Mouse (Mus musculus) small intestine, adult 2 months (tissue): ENCODE data around the gene Sik3. TPM values are rescaled to one million over a fixed set of nuclear protein-coding genes. Genes with fewer than 3 reads are reported as not detected.

Source experiments
- H3K27ac ChIP-seq: fragments of 200-500 bp; 2 replicates; pipeline ENCODE4 v1.5.1; 2012; ENCODE audit warnings: low read depth, low read length, control low read depth, inconsistent platforms; ENCODE audit not compliant: insufficient read depth
- H3K27me3 ChIP-seq: fragments of 200-500 bp; 2 replicates; pipeline ENCODE4 v1.6.1; 2012; ENCODE audit warnings: mild to moderate bottlenecking, moderate library complexity, low read length, inconsistent platforms; ENCODE audit not compliant: control insufficient read depth, insufficient read depth
- H3K36me3 ChIP-seq: fragments of 200-500 bp; 2 replicates; pipeline ENCODE4 v1.6.1; 2012; ENCODE audit warnings: mild to moderate bottlenecking, low read length, control low read depth, inconsistent platforms; ENCODE audit not compliant: control insufficient read depth, insufficient read depth
- H3K4me1 ChIP-seq: fragments of 200-500 bp; 2 replicates; pipeline ENCODE4 v1.6.1; 2012; ENCODE audit warnings: low read length, inconsistent platforms, mixed read lengths; ENCODE audit not compliant: control insufficient read depth, insufficient read depth, insufficient read length
- H3K4me3 ChIP-seq: fragments of 200-500 bp; 2 replicates; pipeline ENCODE4 v1.5.1; 2012; ENCODE audit warnings: low read depth, mild to moderate bottlenecking, control low read depth, inconsistent platforms, low read length, moderate library complexity
- CTCF ChIP-seq: fragments of 200-500 bp; IDR thresholded peaks from 2 replicates; pipeline ENCODE4 v1.5.1; 2012; ENCODE audit warnings: low read depth, mild to moderate bottlenecking, control low read depth, inconsistent platforms, low read length, moderate library complexity, mixed read lengths; ENCODE audit not compliant: insufficient replicate concordance, insufficient read length; ENCODE audit errors: extremely low read depth
- POLR2A ChIP-seq: fragments of 200-500 bp; IDR thresholded peaks from 2 replicates; pipeline ENCODE4 v1.6.1; 2012; ENCODE audit warnings: low read depth, mild to moderate bottlenecking, control low read depth, inconsistent platforms, low read length, moderate library complexity
- WGBS: fragments of 180-500 bp; shearing (Covaris S2); methylation state at CpG from one replicate; pipeline ENCODE4 v1.1.7; 2018; 5-methylcytosine and 5-hydroxymethylcytosine counted together
- polyA plus RNA-seq: library from polyadenylated mRNA; depleted of rRNA; stranded (reverse); fragments of >200 nt; gene quantifications from 2 replicates; pipeline ENCODE4 v1.2.3, GENCODE M21; 2012

The Sik3 gene
- polyA plus RNA-seq, 1 experiment: 14.5 TPM

DNA sequence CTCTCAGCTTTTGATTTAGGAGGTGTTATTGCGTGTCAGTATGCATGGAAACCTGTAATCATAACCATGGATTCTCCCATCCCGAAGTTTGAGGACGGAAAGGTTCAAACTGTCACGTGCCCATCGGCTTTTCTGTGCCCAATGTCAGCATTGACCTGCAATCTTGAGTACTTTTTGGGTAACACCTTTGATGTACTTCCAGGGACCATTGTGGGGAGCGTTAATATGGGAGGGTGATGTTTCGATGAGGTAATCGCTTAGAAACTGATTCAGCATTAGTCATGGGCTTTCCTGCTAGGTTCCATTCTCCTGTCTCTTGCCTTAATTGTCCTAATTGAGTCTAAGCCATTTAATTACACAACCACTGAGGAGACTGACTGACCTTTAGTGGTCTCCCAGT lies 24.3 kb downstream of the Sik3 start:
- Histone ChIP-seq H3K27me3 (no peaks in the 10 kb centered on the region), H3K36me3 (no peaks in the 10 kb centered on the region), H3K27ac (no peak overlapping the region), H3K4me1 (no peaks in the 10 kb centered on the region), H3K4me3 (no peak overlapping the region)
- WGBS: 97% methylated on average over 8 of the region's 8 CpGs
- no peak for TF ChIP-seq CTCF
- TF ChIP-seq POLR2A: no peak

DNA sequence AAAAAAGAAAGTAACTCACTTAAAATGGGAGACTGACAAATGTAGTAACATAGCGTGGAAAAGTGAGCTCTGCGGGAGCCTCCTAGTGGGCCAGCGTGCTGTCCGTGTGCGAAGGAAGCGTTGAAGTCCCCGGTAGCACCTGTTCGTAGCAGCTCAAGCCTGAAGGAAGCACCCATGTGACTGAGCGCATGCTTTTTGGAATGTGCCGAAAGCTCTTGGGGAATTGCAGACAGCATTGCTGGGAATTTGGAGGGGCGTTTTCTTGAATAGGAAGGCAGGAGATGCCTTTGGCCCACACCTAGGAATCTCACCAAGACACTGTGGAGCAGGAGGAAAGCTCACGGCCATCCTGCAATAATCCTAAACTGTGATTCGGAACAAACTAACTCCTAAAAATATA lies 26.2 kb downstream of the Sik3 start:
- Histone ChIP-seq H3K27ac (no peak overlapping the region), H3K4me3 (no peak overlapping the region), H3K27me3 (no peaks in the 10 kb centered on the region), H3K36me3 (no peaks in the 10 kb centered on the region), H3K4me1 (peaks cover 2% of the 10 kb centered on the region; the same call in 1 of the 2 replicates)
- 97% methylated on average over 13 of the region's 13 CpGs for WGBS
- no peak for TF ChIP-seq POLR2A
- TF ChIP-seq CTCF: no peak

DNA sequence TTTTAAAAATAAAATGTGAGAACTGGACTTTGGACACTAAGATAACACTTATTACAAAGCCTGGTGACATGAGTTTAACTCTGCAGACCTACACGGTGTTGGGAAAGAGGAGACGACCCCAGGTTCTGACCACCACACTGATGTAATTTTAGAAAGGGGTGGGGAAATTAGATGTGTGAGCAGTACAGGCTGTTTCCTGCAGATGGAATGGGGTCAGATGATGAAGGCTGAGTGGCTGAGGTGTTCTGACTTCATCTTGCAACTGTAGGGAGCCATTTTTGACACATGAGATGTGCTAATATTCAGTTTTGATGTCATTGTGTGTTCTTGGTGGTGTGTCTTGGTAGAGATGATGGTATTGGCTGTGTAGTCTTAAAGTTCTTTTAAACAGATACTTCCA lies 28.6 kb downstream of the Sik3 start:
- WGBS: 51% methylated on average over 2 of the region's 2 CpGs
- TF ChIP-seq POLR2A (no peak), CTCF (no peak)
- Histone ChIP-seq H3K27me3 (no peaks in the 10 kb centered on the region), H3K36me3 (no peaks in the 10 kb centered on the region), H3K4me3 (no peak overlapping the region), H3K4me1 (peaks cover 2% of the 10 kb centered on the region; the same call in 1 of the 2 replicates), H3K27ac (no peak overlapping the region)

DNA sequence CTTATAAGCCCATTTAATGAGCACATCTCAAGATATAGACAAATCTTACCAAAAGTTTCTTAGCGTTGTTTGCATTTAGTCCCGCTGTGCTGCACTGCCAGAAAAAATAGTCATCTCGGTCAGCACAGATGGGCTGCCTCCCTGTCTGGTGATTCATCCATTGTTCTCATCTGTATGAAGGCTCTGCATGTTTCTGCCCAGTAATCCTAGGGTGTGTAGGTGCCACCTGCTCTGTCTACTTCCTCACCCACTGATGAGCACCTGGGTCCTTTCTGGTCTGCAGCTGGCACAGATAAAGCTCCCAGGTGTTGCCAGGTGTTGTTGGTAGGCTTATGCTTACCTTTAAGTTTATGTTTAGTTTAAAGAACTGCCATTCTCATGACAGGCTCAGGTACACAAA lies 29.8 kb downstream of the Sik3 start:
- no peak for TF ChIP-seq POLR2A
- no peak for TF ChIP-seq CTCF
- Histone ChIP-seq H3K27me3 (no peaks in the 10 kb centered on the region), H3K4me1 (peaks cover 2% of the 10 kb centered on the region; the same call in 1 of the 2 replicates), H3K4me3 (no peak overlapping the region), H3K27ac (no peak overlapping the region), H3K36me3 (no peaks in the 10 kb centered on the region)
- WGBS: 36% methylated on average over 3 of the region's 3 CpGs

DNA sequence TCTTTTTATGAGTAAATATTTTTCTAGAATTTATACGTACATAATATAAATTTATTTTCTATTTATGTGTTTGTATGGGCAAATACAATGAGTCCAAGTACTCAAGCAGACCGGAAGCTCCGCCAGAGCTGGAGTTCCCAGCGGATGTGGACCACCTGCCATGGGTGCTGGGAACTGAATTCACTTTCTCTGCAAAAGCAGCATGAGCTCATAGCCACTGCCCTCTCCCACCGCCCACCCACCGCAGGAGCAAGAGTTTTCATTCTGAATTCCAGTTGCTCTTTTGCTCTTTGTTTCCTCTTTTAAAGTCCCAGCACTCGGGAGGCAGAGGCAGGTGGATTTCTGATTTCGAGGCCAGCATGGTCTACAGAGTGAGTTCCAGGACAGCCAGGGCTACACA lies 31.0 kb downstream of the Sik3 start:
- H3K36me3 ChIP-seq: no peaks in the 10 kb centered on the region
- H3K4me1 ChIP-seq: peaks cover 2% of the 10 kb centered on the region; the same call in 1 of the 2 replicates
- TF ChIP-seq CTCF: no peak
- no peak for TF ChIP-seq POLR2A
- H3K27ac ChIP-seq: no peak overlapping the region
- no peaks in the 10 kb centered on the region for H3K27me3 ChIP-seq
- H3K4me3 ChIP-seq: no peak overlapping the region
- 96% methylated on average over 8 of the region's 8 CpGs for WGBS

DNA sequence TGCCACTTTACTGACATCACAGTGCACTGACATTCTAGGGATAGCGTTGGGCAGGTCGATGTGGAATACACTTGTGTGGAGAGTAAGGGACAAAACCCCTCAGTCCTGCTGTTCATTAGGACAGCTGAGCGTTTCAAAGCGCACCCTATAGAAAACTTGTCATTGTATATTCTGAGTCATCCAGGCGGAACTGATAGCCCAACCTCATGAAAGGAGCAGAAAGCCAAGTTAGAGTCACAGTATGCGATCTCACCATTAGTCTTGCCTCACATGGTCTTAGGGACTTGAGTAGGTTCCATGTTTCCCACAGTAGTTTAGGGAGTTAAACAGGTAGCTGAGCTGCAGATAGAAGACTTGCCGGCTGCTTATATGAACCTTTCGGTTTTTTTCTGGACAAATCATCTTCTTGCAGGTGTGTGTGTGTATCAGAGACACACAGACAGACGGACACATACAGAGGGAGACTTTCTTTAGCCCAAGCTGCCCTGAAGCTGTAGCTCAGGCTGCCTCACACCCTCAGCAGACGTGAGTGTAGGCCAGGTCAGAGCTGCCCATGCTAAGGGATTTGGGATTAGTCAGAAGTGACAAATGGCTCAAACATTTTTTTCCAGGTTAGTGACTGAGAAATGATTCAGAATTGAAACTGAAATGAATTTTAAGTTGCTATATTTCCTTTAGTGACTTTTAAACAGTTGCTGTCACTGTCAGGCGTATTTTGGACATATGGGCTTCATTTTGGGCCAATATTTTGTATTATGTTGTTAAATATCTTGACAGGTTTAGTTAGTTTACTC lies 34.3 kb downstream of the Sik3 start:
- Histone ChIP-seq H3K27ac (no peak overlapping the region), H3K36me3 (no peaks in the 10 kb centered on the region), H3K27me3 (no peaks in the 10 kb centered on the region), H3K4me3 (no peak overlapping the region), H3K4me1 (peaks cover 2% of the 10 kb centered on the region; the same call in 1 of the 2 replicates)
- 90% methylated on average over 11 of the region's 11 CpGs for WGBS
- no peak for TF ChIP-seq CTCF
- TF ChIP-seq POLR2A: no peak

DNA sequence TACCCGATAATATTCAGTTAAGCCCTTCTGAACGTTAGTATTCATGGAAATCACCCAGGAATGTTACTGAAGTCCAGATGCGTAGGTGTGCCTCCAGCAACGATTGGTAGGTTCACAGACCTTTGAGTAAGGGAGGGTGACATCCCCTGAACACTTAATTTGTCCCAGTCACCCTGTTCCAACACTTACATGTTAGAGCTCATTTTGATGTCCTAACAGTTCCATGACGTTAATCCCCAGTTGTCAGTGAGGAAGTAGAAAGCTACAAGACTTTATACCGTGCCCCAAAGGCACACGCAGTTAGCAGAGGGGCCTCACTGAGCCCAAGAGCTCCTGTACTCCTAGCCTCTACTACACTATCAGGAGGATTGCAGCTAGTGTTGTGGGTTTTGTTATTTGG lies 36.9 kb downstream of the Sik3 start:
- 80% methylated on average over 7 of the region's 7 CpGs for WGBS
- Histone ChIP-seq H3K4me1 (no peaks in the 10 kb centered on the region), H3K27ac (no peak overlapping the region), H3K4me3 (no peak overlapping the region), H3K27me3 (no peaks in the 10 kb centered on the region), H3K36me3 (no peaks in the 10 kb centered on the region)
- TF ChIP-seq CTCF (no peak), POLR2A (no peak)
